Mouse (Mus musculus) forebrain, embryonic 16.5 days (tissue): Measurements from ENCODE around the gene Gm10837. TPM values are rescaled to one million over a fixed set of nuclear protein-coding genes. Genes with fewer than 3 reads are reported as not detected.
"Not testable (repeated sequence)": the region's sequence is repeated elsewhere in the genome, so short reads cannot be mapped to it uniquely, and the experiment has no call there.

ENCODE experiments used
- ATAC-seq: fragments of 200-750 bp; cut with Nextera tagmentation; 2 replicates; pipeline ENCODE4 v1.8.0; 2017; ENCODE audit warnings: mild to moderate bottlenecking, moderate library complexity
- H3K27ac ChIP-seq: fragments of 300-500 bp; sonication (generic); 2 replicates; pipeline ENCODE4 v1.5.1; 2014; ENCODE audit warnings: low read length, control low read depth
- H3K27me3 ChIP-seq: fragments of 300-500 bp; sonication (generic); replicated peaks from 2 replicates; pipeline ENCODE4 v1.6.1; 2014; ENCODE audit warnings: low read length; ENCODE audit not compliant: control insufficient read depth, insufficient read depth
- H3K36me3 ChIP-seq: fragments of 300-500 bp; sonication (generic); 2 replicates; pipeline ENCODE4 v1.6.1; 2014; ENCODE audit not compliant: control insufficient read depth, insufficient read depth
- H3K4me1 ChIP-seq: fragments of 300-500 bp; sonication (generic); replicated peaks from 2 replicates; pipeline ENCODE4 v1.6.1; 2014; ENCODE audit warnings: low read length; ENCODE audit not compliant: control insufficient read depth, insufficient read depth
- H3K4me2 ChIP-seq: fragments of 300-500 bp; sonication (generic); 2 replicates; pipeline ENCODE4 v1.6.1; 2014; ENCODE audit warnings: mild to moderate bottlenecking, low read length, control low read depth
- H3K4me3 ChIP-seq: fragments of 300-500 bp; sonication (generic); replicated peaks from 2 replicates; pipeline ENCODE4 v1.5.1; 2014; ENCODE audit warnings: mild to moderate bottlenecking, low read length, control low read depth
- H3K9ac ChIP-seq: fragments of 300-500 bp; sonication (generic); replicated peaks from 2 replicates; pipeline ENCODE4 v1.6.1; 2014; ENCODE audit warnings: low read depth, low read length, control low read depth
- H3K9me3 ChIP-seq: fragments of 300-500 bp; sonication (generic); 2 replicates; pipeline ENCODE4 v1.6.1; 2016; ENCODE audit warnings: low read length; ENCODE audit not compliant: control insufficient read depth
- WGBS: fragments of 180-500 bp; shearing (Covaris S2); extraction: QIAGEN DNeasy Blood & Tissue Kit; methylation state at CpG from one replicate; pipeline ENCODE4 v1.1.7; 2014; 5-methylcytosine and 5-hydroxymethylcytosine counted together
- polyA plus RNA-seq: library from polyadenylated mRNA; unstranded; fragments of >200 nt; fragmentation: Nextera tagmentation; extraction: Ambion mirVana; gene quantifications from 2 replicates; pipeline ENCODE4 v1.2.1, GENCODE M21; 2015

Gm10837 gene
- polyA plus RNA-seq, 1 experiment from 2014 or later = 0.41 TPM

- H3K4me3 ChIP-seq = peak overlapping the region; percentile 56
- H3K4me2 ChIP-seq = peak overlapping the region; percentile 79
- ATAC-seq = peak; percentile 19
- H3K27me3 ChIP-seq = peaks cover 39% of the 10 kb centered on the region
- peaks cover 21% of the 10 kb centered on the region for H3K4me1 ChIP-seq
- WGBS = under 1% methylated on average over 53 of the region's 58 CpGs
- peak overlapping the region; percentile 92 for H3K27ac ChIP-seq
- not testable (repeated sequence) for H3K36me3 ChIP-seq, H3K9me3 ChIP-seq
- H3K9ac ChIP-seq = peak overlapping the region; percentile 62
Measured at GRCm38 (mm10) chr14:122463734-122464341, 26.5 kb upstream of the Gm10837 start.

GRCm38 (mm10) chr14:122464351-122464762 is 26.0 kb upstream of the Gm10837 start:
- Histone ChIP-seq H3K27me3 (peaks cover 41% of the 10 kb centered on the region), H3K9ac (peak overlapping the region; percentile 62), H3K4me3 (peak overlapping the region; percentile 56), H3K27ac (peak overlapping the region; percentile 92), H3K4me1 (peaks cover 24% of the 10 kb centered on the region), H3K9me3 (no peaks in the 10 kb centered on the region), H3K4me2 (peak overlapping the region; percentile 79), H3K36me3 (no peaks in the 10 kb centered on the region)
- WGBS = under 1% methylated on average over 31 of the region's 62 CpGs
- peak; percentile 6 for ATAC-seq

- no peaks in the 10 kb centered on the region for H3K9me3 ChIP-seq
- peak within 1 kb of the TSS; percentile 79 for H3K4me2 ChIP-seq
- peak within 1 kb of the TSS; percentile 62 for H3K9ac ChIP-seq
- under 1% methylated on average over 49 of the region's 62 CpGs for WGBS
- peak; percentile 85 for ATAC-seq
- H3K36me3 ChIP-seq = no peaks in the 10 kb centered on the region
- H3K27me3 ChIP-seq = peaks cover 45% of the 10 kb centered on the region
- H3K4me3 ChIP-seq = peak within 1 kb of the TSS; percentile 56
- H3K4me1 ChIP-seq = peaks cover 24% of the 10 kb centered on the region
- peak within 1 kb of the TSS; percentile 92 for H3K27ac ChIP-seq
Measured at GRCm38 (mm10) chr14:122464763-122465741, 25.3 kb upstream of the Gm10837 start, which contains the start of gene Zic5. Gene Zic5 (minus strand): TSS chr14:122465677.

DNA sequence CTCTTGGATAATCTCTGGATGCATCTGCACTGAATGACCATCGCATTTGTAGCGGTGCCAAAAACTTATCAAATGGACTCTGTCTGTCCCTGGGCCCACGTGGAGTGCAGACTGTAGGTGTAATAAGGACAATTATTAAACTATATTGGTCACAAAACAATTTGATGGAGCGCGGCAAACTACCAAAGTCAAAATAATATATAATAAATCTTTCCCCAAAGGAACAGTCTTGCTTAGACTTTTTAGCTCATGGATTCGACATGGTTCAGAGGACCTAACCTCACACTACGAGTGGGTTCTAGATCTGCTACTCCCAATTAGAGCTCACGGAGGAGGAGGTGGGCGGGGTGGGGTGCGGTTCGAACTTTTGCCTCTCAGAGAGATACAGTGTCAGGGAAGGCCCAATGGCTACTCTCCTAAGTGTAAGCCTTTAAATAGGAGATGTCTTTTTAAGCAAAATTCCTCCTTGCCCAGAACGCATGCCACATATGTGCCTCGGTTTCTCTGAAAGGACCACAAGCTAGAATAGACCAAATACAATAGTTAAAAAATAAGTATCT is 24.4 kb upstream of the Gm10837 start:
- H3K4me1 ChIP-seq = peaks cover 24% of the 10 kb centered on the region
- no peak for ATAC-seq
- H3K4me2 ChIP-seq = peak overlapping the region; percentile 79
- H3K27ac ChIP-seq = peak overlapping the region; percentile 92
- H3K9me3 ChIP-seq = no peaks in the 10 kb centered on the region
- no peak overlapping the region for H3K9ac ChIP-seq
- no peaks in the 10 kb centered on the region for H3K36me3 ChIP-seq
- peak overlapping the region; percentile 56 for H3K4me3 ChIP-seq
- WGBS = 34% methylated on average over 13 of the region's 13 CpGs
- peaks cover 48% of the 10 kb centered on the region for H3K27me3 ChIP-seq

- WGBS = 57% methylated on average over 7 of the region's 7 CpGs
- no peak for ATAC-seq
- Histone ChIP-seq H3K4me3 (no peak overlapping the region), H3K36me3 (no peaks in the 10 kb centered on the region), H3K27me3 (peaks cover 48% of the 10 kb centered on the region), H3K4me2 (no peak overlapping the region), H3K9ac (no peak overlapping the region), H3K4me1 (peaks cover 24% of the 10 kb centered on the region), H3K27ac (no peak overlapping the region), H3K9me3 (no peaks in the 10 kb centered on the region)
Measured at GRCm38 (mm10) chr14:122466756-122467362, 23.5 kb upstream of the Gm10837 start.

GRCm38 (mm10) chr14:122467926-122468841 is 22.2 kb upstream of the Gm10837 start:
- H3K4me3 ChIP-seq = no peak overlapping the region

GRCm38 (mm10) chr14:122468971-122469755 is 21.2 kb upstream of the Gm10837 start:
- H3K36me3 ChIP-seq = no peaks in the 10 kb centered on the region
- peaks cover 38% of the 10 kb centered on the region for H3K27me3 ChIP-seq
- 16% methylated on average over 28 of the region's 28 CpGs for WGBS
- no peaks in the 10 kb centered on the region for H3K9me3 ChIP-seq
- no peak for ATAC-seq
- peak overlapping the region; percentile 42; the same call in 1 of the 2 replicates for H3K9ac ChIP-seq
- peak overlapping the region; percentile 40 for H3K4me2 ChIP-seq
- H3K4me1 ChIP-seq = peaks cover 20% of the 10 kb centered on the region
- peak overlapping the region; percentile 14; the same call in 1 of the 2 replicates for H3K4me3 ChIP-seq
- peak overlapping the region; percentile 44 for H3K27ac ChIP-seq

More at GRCm38 (mm10) chr14:122467926-122468841, 22.2 kb upstream of the Gm10837 start:
- 24% methylated on average over 23 of the region's 23 CpGs for WGBS
- Histone ChIP-seq H3K27me3 (peaks cover 41% of the 10 kb centered on the region), H3K36me3 (no peaks in the 10 kb centered on the region), H3K4me1 (peaks cover 24% of the 10 kb centered on the region), H3K27ac (peak overlapping the region; percentile 54), H3K9ac (0 out of 2 replicates have a peak overlapping the region, but pooled peaks have one; percentile 1), H3K9me3 (no peaks in the 10 kb centered on the region), H3K4me2 (peak overlapping the region; percentile 40)
- no peak for ATAC-seq
